Mouse (Mus musculus) heart, postnatal 0 days (tissue): ENCODE measurements at regions not wholly inside any gene's neighbourhood (a gene's known extent, or its start where the extent isn't known, plus 50 kb on each side); places are given as distances from the start of the nearest gene placed in this dataset.

Experiments used
- ATAC-seq: fragments of 200-750 bp; cut with Nextera tagmentation; 2 replicates; pipeline ENCODE4 v1.8.0; 2017; ENCODE audit warnings: low read depth, moderate number of reproducible peaks, moderate library complexity; ENCODE audit not compliant: insufficient read depth
- DNase-seq: peaks from one replicate; pipeline ENCODE4 v3.0.0-alpha.2; 2016; ENCODE audit warnings: low spot score
- H3K27ac ChIP-seq: fragments of 300-500 bp; sonication (generic); 2 replicates; pipeline ENCODE4 v1.5.1; 2014; ENCODE audit warnings: low read depth, mild to moderate bottlenecking
- H3K27me3 ChIP-seq: fragments of 300-500 bp; sonication (generic); 2 replicates; pipeline ENCODE4 v1.6.1; 2014; ENCODE audit warnings: low read length, mixed read lengths; ENCODE audit not compliant: control insufficient read depth, insufficient read depth
- H3K36me3 ChIP-seq: fragments of 300-500 bp; sonication (generic); replicated peaks from 2 replicates; pipeline ENCODE4 v1.6.1; 2014; ENCODE audit warnings: low read length, mixed read lengths; ENCODE audit not compliant: control insufficient read depth, insufficient read depth
- H3K4me1 ChIP-seq: fragments of 300-500 bp; sonication (generic); 2 replicates; pipeline ENCODE4 v1.6.1; 2014; ENCODE audit warnings: antibody characterized with exemption; ENCODE audit not compliant: control insufficient read depth, insufficient read depth
- H3K4me2 ChIP-seq: fragments of 300-500 bp; sonication (generic); 2 replicates; pipeline ENCODE4 v1.6.1; 2014; ENCODE audit warnings: low read depth, mild to moderate bottlenecking, low read length, moderate library complexity
- H3K4me3 ChIP-seq: fragments of 300-500 bp; sonication (generic); 2 replicates; pipeline ENCODE4 v1.5.1; 2014; ENCODE audit warnings: low read depth, low read length
- H3K9ac ChIP-seq: fragments of 300-500 bp; sonication (generic); replicated peaks from 2 replicates; pipeline ENCODE4 v1.6.1; 2014; ENCODE audit warnings: low read depth, low read length, mixed read lengths
- H3K9me3 ChIP-seq: fragments of 300-500 bp; sonication (generic); replicated peaks from 2 replicates; pipeline ENCODE4 v1.6.1; 2016; ENCODE audit warnings: low read length; ENCODE audit not compliant: control insufficient read depth
- CTCF ChIP-seq: IDR thresholded peaks from 2 replicates; pipeline ENCODE4 v1.5.1; 2016; ENCODE audit warnings: antibody characterized with exemption, control low read depth, low read depth
- EP300 ChIP-seq: IDR thresholded peaks from 2 replicates; pipeline ENCODE4 v1.6.1; 2016; ENCODE audit warnings: antibody characterized with exemption, low read depth
- WGBS: fragments of 180-500 bp; shearing (Covaris S2); extraction: QIAGEN DNeasy Blood & Tissue Kit; methylation state at CpG from one replicate; pipeline ENCODE4 v1.1.7; 2014; 5-methylcytosine and 5-hydroxymethylcytosine counted together

- H3K4me3 ChIP-seq = no peak overlapping the region
- TF ChIP-seq CTCF (no peak), EP300 (no peak)
- H3K4me2 ChIP-seq = no peak overlapping the region
- H3K27me3 ChIP-seq = no peaks in the 10 kb centered on the region
- WGBS = 75% methylated on average over 6 of the region's 6 CpGs
- H3K9me3 ChIP-seq = no peaks in the 10 kb centered on the region
- ATAC-seq (no peak), DNase-seq (no peak)
- no peaks in the 10 kb centered on the region for H3K36me3 ChIP-seq
- H3K9ac ChIP-seq = no peak overlapping the region
- no peak overlapping the region for H3K27ac ChIP-seq
- no peaks in the 10 kb centered on the region for H3K4me1 ChIP-seq
Observed at GRCm38 (mm10) chr6:94946352-94946900, 170.6 kb upstream of the Kbtbd8 start.

- no peak overlapping the region for H3K9ac ChIP-seq
- ATAC-seq (no peak), DNase-seq (no peak)
- no peaks in the 10 kb centered on the region for H3K27me3 ChIP-seq
- no peak overlapping the region for H3K4me2 ChIP-seq
- H3K27ac ChIP-seq = no peak overlapping the region
- H3K9me3 ChIP-seq = no peaks in the 10 kb centered on the region
- H3K4me3 ChIP-seq = no peak overlapping the region
- H3K4me1 ChIP-seq = no peaks in the 10 kb centered on the region
- no peak for TF ChIP-seq CTCF
- no peak for TF ChIP-seq EP300
- no peaks in the 10 kb centered on the region for H3K36me3 ChIP-seq
- 71% methylated on average over 5 of the region's 5 CpGs for whole genome bisulfite sequencing
Observed at GRCm38 (mm10) chr6:94945715-94946114, 171.3 kb upstream of the Kbtbd8 start.

- no peaks in the 10 kb centered on the region for H3K36me3 ChIP-seq
- H3K27ac ChIP-seq = no peak overlapping the region
- H3K4me3 ChIP-seq = no peak overlapping the region
- TF ChIP-seq EP300 = no peak
- H3K4me1 ChIP-seq = no peaks in the 10 kb centered on the region
- H3K9ac ChIP-seq = no peak overlapping the region
- DNase-seq (no peak), ATAC-seq (no peak)
- no peaks in the 10 kb centered on the region for H3K9me3 ChIP-seq
- no peak overlapping the region for H3K4me2 ChIP-seq
- WGBS = 57% methylated on average over 4 of the region's 4 CpGs
- H3K27me3 ChIP-seq = no peaks in the 10 kb centered on the region
Observed at GRCm38 (mm10) chr6:94944196-94944595, 172.8 kb upstream of the Kbtbd8 start.

- 82% methylated on average over 2 of the region's 2 CpGs for WGBS
- Histone ChIP-seq H3K4me1 (peaks cover 7% of the 10 kb centered on the region; the same call in 1 of the 2 replicates), H3K4me2 (no peak overlapping the region), H3K27me3 (no peaks in the 10 kb centered on the region), H3K27ac (no peak overlapping the region), H3K9ac (no peak overlapping the region), H3K4me3 (no peak overlapping the region), H3K36me3 (no peaks in the 10 kb centered on the region), H3K9me3 (no peaks in the 10 kb centered on the region)
- DNase-seq (no peak), ATAC-seq (no peak)
- TF ChIP-seq CTCF = no peak
- no peak for TF ChIP-seq EP300
Observed at GRCm38 (mm10) chr6:94938949-94939348, 178.1 kb upstream of the Kbtbd8 start.

- Histone ChIP-seq H3K9ac (no peak overlapping the region), H3K27me3 (no peaks in the 10 kb centered on the region), H3K9me3 (no peaks in the 10 kb centered on the region), H3K36me3 (no peaks in the 10 kb centered on the region), H3K4me3 (no peak overlapping the region), H3K4me1 (peaks cover 7% of the 10 kb centered on the region; the same call in 1 of the 2 replicates), H3K27ac (no peak overlapping the region), H3K4me2 (no peak overlapping the region)
- TF ChIP-seq EP300 = no peak
- TF ChIP-seq CTCF = no peak
- DNase-seq = no peak
- 65% methylated on average over 5 of the region's 5 CpGs for WGBS
- ATAC-seq = no peak
Observed at GRCm38 (mm10) chr6:94936206-94936605, 180.8 kb upstream of the Kbtbd8 start.

GRCm38 (mm10) chr6:94935706-94936105, 181.3 kb upstream of the Kbtbd8 start:
- peaks cover 7% of the 10 kb centered on the region; the same call in 1 of the 2 replicates for H3K4me1 ChIP-seq
- ATAC-seq = no peak
- no peaks in the 10 kb centered on the region for H3K9me3 ChIP-seq
- H3K27ac ChIP-seq = no peak overlapping the region
- H3K27me3 ChIP-seq = no peaks in the 10 kb centered on the region
- no peaks in the 10 kb centered on the region for H3K36me3 ChIP-seq
- no peak overlapping the region for H3K4me3 ChIP-seq
- TF ChIP-seq EP300 (no peak), CTCF (no peak)
- no peak overlapping the region for H3K9ac ChIP-seq
- DNase-seq = no peak
- WGBS = 20% methylated on average over 1 of the region's 1 CpGs
- H3K4me2 ChIP-seq = no peak overlapping the region
